Mouse (Mus musculus) embryonic facial prominence, embryonic 12.5 days (tissue): Measurements from ENCODE around the gene Adipor2. TPM values are rescaled to one million over a fixed set of nuclear protein-coding genes. Genes with fewer than 3 reads are reported as not detected.

Experiments
- ATAC-seq: fragments of 200-750 bp; cut with Nextera tagmentation; 2 replicates; pipeline ENCODE4 v1.8.0; 2017; ENCODE audit not compliant: insufficient number of reproducible peaks, insufficient read depth, low FRiP score, low TSS enrichment
- H3K27ac ChIP-seq: fragments of 300-500 bp; sonication (generic); 2 replicates; pipeline ENCODE4 v1.5.1; 2016; ENCODE audit warnings: mild to moderate bottlenecking
- H3K27me3 ChIP-seq: fragments of 300-500 bp; sonication (generic); 2 replicates; pipeline ENCODE4 v1.6.1; 2016; ENCODE audit warnings: mild to moderate bottlenecking, moderate library complexity
- H3K36me3 ChIP-seq: fragments of 300-500 bp; sonication (generic); 2 replicates; pipeline ENCODE4 v1.6.1; 2016; ENCODE audit warnings: mild to moderate bottlenecking
- H3K4me1 ChIP-seq: fragments of 300-500 bp; sonication (generic); 2 replicates; pipeline ENCODE4 v1.6.1; 2016
- H3K4me2 ChIP-seq: fragments of 300-500 bp; sonication (generic); replicated peaks from 2 replicates; pipeline ENCODE4 v1.6.1; 2016; ENCODE audit warnings: mild to moderate bottlenecking, moderate library complexity
- H3K4me3 ChIP-seq: fragments of 300-500 bp; sonication (generic); 2 replicates; pipeline ENCODE4 v1.5.1; 2016; ENCODE audit warnings: mild to moderate bottlenecking
- H3K9ac ChIP-seq: fragments of 300-500 bp; sonication (generic); 2 replicates; pipeline ENCODE4 v1.6.1; 2016; ENCODE audit warnings: mild to moderate bottlenecking, moderate library complexity
- H3K9me3 ChIP-seq: fragments of 300-500 bp; sonication (generic); 2 replicates; pipeline ENCODE4 v1.6.1; 2016; ENCODE audit warnings: mild to moderate bottlenecking, moderate library complexity
- WGBS: fragments of 180-500 bp; shearing (Covaris S2); methylation state at CpG from one replicate; pipeline ENCODE4 v1.1.7; 2016; 5-methylcytosine and 5-hydroxymethylcytosine counted together
- polyA plus RNA-seq: library from polyadenylated mRNA; unstranded; fragments of >200 nt; fragmentation: Nextera tagmentation; extraction: Ambion mirVana; gene quantifications from 2 replicates; pipeline ENCODE4 v1.2.1, GENCODE M21; 2016

Adipor2 gene
- polyA plus RNA-seq, 1 experiment from 2014 or later: 30.2 TPM

DNA sequence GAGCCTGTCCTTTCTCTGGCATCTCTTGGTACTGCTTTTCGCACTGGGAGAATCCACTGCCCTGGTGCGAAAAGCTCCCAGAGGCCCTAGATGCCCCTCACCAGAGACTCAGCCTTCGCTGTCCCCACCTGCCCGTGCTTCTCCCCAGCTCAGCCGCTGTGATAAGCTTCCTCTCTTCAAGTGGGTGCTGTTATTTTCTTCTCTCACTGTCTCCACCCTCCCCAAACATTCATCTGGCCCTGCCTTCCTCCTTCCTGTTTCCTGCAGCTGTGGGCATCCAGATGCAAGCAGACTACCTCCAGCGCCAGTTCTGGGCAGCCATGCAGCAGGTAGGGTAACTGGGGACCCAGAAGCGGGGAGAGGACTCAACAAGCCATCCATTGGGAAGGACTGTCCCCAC lies 81.4 kb downstream of the Adipor2 start:
- peaks cover 23% of the 10 kb centered on the region for H3K27me3 ChIP-seq
- no peak for ATAC-seq
- no peaks in the 10 kb centered on the region for H3K36me3 ChIP-seq
- H3K4me3 ChIP-seq: no peak overlapping the region
- 80% methylated on average over 7 of the region's 7 CpGs for WGBS
- H3K9me3 ChIP-seq: no peaks in the 10 kb centered on the region
- no peak overlapping the region for H3K9ac ChIP-seq
- H3K27ac ChIP-seq: no peak overlapping the region
- no peaks in the 10 kb centered on the region for H3K4me1 ChIP-seq
- H3K4me2 ChIP-seq: no peak overlapping the region

DNA sequence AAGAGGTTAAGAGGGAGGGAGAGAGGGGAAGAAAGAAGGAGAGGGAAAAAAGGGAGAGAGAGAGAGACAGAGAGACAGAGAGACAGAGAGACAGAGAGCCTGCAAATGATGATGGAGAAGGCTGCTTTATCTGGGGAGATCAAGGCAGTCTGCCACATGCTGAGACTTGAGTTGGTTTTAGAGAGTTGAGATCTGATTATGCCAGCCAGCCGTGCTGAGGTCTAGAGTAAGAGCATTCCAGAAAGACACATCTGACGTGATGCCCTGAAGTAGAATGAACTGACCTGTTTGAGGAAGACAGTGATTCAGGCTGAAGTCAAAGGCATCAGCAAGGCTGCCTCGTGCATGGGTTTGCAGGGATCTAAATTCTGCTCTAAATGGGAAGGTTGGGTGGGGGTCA lies 83.7 kb downstream of the Adipor2 start:
- Histone ChIP-seq H3K27me3 (peaks cover 46% of the 10 kb centered on the region), H3K4me1 (peaks cover 18% of the 10 kb centered on the region; the same call in 1 of the 2 replicates)

DNA sequence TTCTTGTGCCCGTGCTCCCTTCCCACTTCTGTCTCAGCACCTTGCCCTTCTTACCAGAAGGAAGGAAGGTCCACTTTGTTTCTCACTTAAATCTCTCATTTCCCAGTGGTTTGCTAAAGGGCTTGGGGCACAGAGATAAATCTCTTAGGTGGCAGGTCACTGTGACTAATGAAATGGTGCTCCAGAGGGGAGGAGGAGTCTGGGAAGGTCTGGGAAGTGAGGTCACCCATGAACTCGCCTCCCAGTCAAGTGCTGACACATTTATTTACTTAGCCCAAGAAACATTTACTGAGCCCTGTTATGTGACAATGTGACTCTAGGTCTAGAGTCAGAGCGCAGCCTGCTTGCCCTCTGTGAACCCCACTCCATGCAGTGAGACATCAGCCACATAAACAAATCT lies 84.3 kb downstream of the Adipor2 start:
- Histone ChIP-seq H3K27me3 (peaks cover 52% of the 10 kb centered on the region), H3K27ac (no peak overlapping the region), H3K36me3 (no peaks in the 10 kb centered on the region), H3K9me3 (no peaks in the 10 kb centered on the region), H3K4me1 (peaks cover 20% of the 10 kb centered on the region; the same call in 1 of the 2 replicates), H3K4me2 (no peak overlapping the region), H3K9ac (no peak overlapping the region), H3K4me3 (no peak overlapping the region)
- WGBS: 21% methylated on average over 3 of the region's 3 CpGs
- no peak for ATAC-seq

More for the DNA sequence above, 83.7 kb downstream of the Adipor2 start:
- Histone ChIP-seq H3K36me3 (no peaks in the 10 kb centered on the region), H3K9ac (no peak overlapping the region), H3K4me2 (no peak overlapping the region), H3K9me3 (no peaks in the 10 kb centered on the region), H3K27ac (no peak overlapping the region), H3K4me3 (no peak overlapping the region)
- WGBS: 37% methylated on average over 3 of the region's 3 CpGs
- no peak for ATAC-seq

DNA sequence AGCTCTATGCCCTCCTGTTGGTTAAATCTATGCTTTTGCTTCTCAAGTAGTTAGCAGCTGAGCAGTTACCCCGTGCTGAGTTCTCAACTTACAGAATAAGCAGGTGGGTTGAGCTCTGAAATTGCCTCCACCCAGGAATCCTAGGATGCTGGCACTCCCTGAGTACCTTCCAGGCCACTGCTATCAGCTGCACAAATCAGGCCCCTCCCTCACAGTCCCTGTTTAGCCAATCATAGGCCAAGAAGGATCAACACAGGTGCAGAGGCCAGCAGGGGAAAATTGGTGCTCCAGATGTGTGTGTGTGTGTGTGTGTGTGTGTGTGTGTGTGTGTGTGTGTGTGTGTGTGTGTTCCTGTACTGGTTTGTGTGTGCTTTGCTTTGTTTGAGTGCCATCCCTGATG lies 85.4 kb downstream of the Adipor2 start:
- Histone ChIP-seq H3K9me3 (no peaks in the 10 kb centered on the region), H3K27ac (no peak overlapping the region), H3K4me3 (no peak overlapping the region), H3K27me3 (peaks cover 63% of the 10 kb centered on the region), H3K9ac (no peak overlapping the region), H3K4me2 (no peak overlapping the region), H3K4me1 (peaks cover 20% of the 10 kb centered on the region; the same call in 1 of the 2 replicates), H3K36me3 (no peaks in the 10 kb centered on the region)
- ATAC-seq: no peak
- 6% methylated on average over 1 of the region's 1 CpGs for WGBS

DNA sequence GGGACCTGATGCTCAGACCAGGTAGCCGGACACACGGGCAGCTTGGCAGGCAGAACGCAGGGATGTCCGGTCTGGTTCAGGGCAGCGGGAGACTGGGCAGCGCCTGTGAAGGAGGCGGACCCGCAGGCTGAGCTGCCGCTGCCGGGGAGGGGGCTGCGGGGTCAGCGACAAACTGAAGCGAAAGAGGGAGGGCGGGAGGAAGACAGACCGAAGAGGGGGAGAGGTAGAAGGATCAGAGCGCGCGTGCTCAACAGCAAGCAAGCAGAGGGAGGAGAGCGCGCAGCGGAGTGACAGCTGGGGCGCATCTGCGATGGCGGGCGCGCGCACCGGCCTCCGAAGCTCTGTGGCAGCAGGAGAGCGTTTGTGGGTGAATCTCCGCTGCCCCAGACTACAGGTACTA lies 87.0 kb downstream of the Adipor2 start, which contains the start of gene Lrtm2:
Gene Lrtm2 (minus strand): TSS at position 261 of the 400 bp plus-strand sequence.
- no peak for ATAC-seq
- Histone ChIP-seq H3K27ac (no peak within 1 kb of the TSS), H3K36me3 (no peaks in the 10 kb centered on the region), H3K27me3 (peaks cover 74% of the 10 kb centered on the region), H3K9me3 (no peaks in the 10 kb centered on the region), H3K4me1 (peaks cover 20% of the 10 kb centered on the region; the same call in 1 of the 2 replicates), H3K4me2 (peak within 1 kb of the TSS; percentile 58), H3K4me3 (peak within 1 kb of the TSS; percentile 34), H3K9ac (no peak within 1 kb of the TSS)
- 1% methylated on average over 30 of the region's 31 CpGs for WGBS

DNA sequence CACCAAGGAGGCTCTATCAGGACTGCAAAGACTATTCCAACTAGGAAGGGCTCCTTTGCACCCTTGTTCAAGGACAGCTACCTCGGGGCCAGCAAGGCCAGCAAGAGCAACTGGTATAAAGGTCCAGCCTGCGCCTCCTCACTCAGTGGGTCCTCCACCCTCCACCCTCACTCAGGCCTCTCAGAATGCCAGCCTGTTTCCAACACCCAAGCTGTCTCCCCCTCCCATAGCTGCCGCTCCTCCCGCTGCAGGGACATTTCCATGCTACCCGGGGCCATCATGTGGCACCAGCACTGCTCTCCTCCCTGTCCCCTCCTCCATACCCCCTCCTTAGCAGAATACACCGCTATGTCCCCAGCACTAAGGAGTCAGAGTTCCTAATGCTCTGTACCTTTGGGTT lies 87.6 kb downstream of the Adipor2 start:
- H3K4me1 ChIP-seq: peaks cover 20% of the 10 kb centered on the region; the same call in 1 of the 2 replicates
- H3K4me3 ChIP-seq: peak overlapping the region; percentile 34
- no peaks in the 10 kb centered on the region for H3K36me3 ChIP-seq
- no peaks in the 10 kb centered on the region for H3K9me3 ChIP-seq
- no peak overlapping the region for H3K27ac ChIP-seq
- peaks cover 77% of the 10 kb centered on the region for H3K27me3 ChIP-seq
- H3K4me2 ChIP-seq: peak overlapping the region; percentile 58
- ATAC-seq: no peak
- WGBS: 10% methylated on average over 6 of the region's 6 CpGs
- H3K9ac ChIP-seq: no peak overlapping the region

DNA sequence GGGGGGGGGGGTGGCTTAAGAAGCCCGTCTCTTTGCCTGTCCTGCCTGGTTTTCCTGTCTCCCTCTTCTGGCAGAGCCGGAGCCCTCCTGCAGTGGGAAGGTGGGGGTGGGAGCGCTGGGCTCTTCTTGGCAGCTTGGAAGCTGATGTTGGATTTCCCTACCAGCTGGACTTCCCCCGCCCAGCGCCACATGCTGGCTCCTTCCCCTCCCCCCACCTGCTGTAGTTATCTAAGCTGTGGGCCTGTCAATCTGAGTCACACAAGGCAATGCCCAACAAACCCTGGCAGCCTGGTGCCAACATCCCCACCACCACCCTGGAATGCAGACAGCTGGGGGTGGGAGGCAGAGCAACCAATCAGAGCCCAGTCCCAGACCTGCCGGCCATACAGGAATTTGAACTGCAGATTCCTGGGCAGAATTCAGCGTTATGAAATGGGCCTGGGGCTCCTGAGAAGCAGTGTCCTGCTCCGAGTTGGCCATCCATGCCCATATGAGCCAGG lies 88.2 kb downstream of the Adipor2 start:
- WGBS: 1% methylated on average over 8 of the region's 8 CpGs
- no peaks in the 10 kb centered on the region for H3K9me3 ChIP-seq
- ATAC-seq: no peak; the same call in 1 of the 2 replicates
- no peak overlapping the region for H3K9ac ChIP-seq
- no peak overlapping the region for H3K4me2 ChIP-seq
- peaks cover 79% of the 10 kb centered on the region for H3K27me3 ChIP-seq
- peaks cover 20% of the 10 kb centered on the region; the same call in 1 of the 2 replicates for H3K4me1 ChIP-seq
- H3K27ac ChIP-seq: no peak overlapping the region
- H3K4me3 ChIP-seq: no peak overlapping the region
- no peaks in the 10 kb centered on the region for H3K36me3 ChIP-seq

DNA sequence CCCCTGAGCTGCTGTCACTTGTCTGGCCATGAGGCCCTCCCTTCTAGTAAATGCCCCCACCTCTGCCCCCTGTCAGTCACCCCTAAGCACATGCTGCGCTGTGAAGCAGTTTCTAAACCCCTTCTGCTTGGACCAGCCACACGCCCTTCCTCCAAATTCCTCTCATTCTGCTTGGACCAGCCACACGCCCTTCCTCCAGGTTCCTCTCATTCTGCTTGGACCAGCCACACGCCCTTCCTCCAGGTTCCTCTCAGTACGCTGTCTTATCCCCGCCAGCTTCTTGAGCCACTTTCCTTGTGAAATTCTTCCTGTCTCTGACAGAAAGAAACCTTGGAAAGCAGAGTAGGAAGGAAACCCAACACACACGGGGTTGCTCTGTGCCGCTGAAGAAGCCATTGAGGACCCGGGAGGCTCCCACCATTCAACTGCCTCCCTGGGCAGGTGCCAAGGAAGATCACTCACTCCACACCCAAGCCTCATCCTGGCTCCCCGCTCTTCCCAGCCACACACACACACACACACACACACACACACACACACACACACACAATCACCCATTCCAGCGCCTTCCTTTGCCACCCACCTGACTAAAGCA lies 88.9 kb downstream of the Adipor2 start:
- H3K9me3 ChIP-seq: no peaks in the 10 kb centered on the region
- no peak for ATAC-seq
- no peak overlapping the region for H3K27ac ChIP-seq
- H3K9ac ChIP-seq: no peak overlapping the region
- H3K27me3 ChIP-seq: peaks cover 85% of the 10 kb centered on the region
- WGBS: 5% methylated on average over 11 of the region's 11 CpGs
- H3K4me3 ChIP-seq: no peak overlapping the region
- no peaks in the 10 kb centered on the region for H3K36me3 ChIP-seq
- H3K4me2 ChIP-seq: no peak overlapping the region
- peaks cover 20% of the 10 kb centered on the region; the same call in 1 of the 2 replicates for H3K4me1 ChIP-seq

DNA sequence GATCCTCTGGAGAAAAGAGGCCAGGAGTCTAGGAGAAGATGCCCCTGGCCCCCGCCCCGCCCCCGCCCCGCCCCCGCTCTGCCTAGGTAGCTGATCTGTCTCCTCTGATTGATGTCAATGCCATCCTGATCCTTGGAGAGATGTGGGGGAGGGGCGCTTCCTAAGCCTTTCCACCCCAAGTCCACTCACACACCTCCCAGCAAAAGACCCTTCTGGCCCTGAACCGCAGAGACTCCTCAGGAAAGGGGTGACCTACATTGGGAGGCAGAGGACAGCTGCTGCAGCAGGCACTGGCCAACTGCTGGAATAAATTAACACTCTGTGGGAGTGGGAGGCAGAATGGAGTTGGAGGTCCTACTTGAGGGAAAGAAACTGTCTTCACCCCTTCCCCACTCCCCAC lies 91.0 kb downstream of the Adipor2 start:
- ATAC-seq: no peak
- Histone ChIP-seq H3K4me2 (no peak overlapping the region), H3K36me3 (no peaks in the 10 kb centered on the region), H3K27me3 (peaks cover 76% of the 10 kb centered on the region), H3K9ac (no peak overlapping the region), H3K4me3 (no peak overlapping the region), H3K27ac (no peak overlapping the region), H3K9me3 (no peaks in the 10 kb centered on the region), H3K4me1 (peaks cover 20% of the 10 kb centered on the region; the same call in 1 of the 2 replicates)
- 33% methylated on average over 7 of the region's 7 CpGs for WGBS

DNA sequence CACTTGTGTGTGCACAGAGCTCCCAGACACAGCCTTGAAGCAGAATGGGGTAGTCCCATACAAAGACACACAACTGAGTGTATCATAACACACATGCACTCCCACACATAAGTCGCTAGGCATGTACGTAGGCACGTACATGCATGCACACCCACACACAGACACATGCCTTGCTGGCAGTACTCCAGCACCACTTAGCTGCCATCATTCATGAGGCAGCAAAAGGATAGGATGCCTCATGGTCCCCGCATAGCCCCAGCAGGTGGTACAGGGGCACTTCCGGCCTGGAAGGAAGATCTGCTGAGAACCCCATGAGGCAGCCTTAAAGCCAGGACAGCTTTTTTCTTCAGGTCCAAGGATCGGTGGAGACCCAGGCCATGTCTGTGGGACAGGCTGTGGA lies 91.5 kb downstream of the Adipor2 start:
- Histone ChIP-seq H3K4me1 (peaks cover 19% of the 10 kb centered on the region; the same call in 1 of the 2 replicates), H3K36me3 (no peaks in the 10 kb centered on the region), H3K4me3 (no peak overlapping the region), H3K4me2 (no peak overlapping the region), H3K27ac (no peak overlapping the region), H3K9ac (no peak overlapping the region), H3K27me3 (peaks cover 70% of the 10 kb centered on the region), H3K9me3 (no peaks in the 10 kb centered on the region)
- ATAC-seq: no peak
- WGBS: 73% methylated on average over 6 of the region's 6 CpGs

DNA sequence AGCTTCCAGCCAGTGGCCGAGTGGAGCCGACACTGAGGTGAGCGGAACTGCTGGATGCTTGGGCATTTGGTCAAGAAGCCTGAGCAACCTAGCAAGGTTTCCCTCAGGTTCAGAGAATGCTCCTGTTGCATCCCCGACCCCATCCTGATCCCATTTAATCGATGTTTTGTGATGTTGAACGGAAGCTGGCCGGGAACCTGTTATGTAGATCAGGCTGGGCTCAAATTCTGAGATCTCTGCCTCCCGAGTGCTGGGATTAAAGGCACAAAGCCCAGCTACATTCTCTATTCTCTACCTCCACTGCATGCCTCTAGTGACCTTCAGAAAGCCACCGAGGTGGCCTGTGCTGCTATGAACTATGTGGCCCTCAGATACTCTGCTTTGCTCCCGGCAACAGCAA lies 92.7 kb downstream of the Adipor2 start:
- Histone ChIP-seq H3K4me3 (no peak overlapping the region), H3K4me2 (no peak overlapping the region), H3K4me1 (peaks cover 9% of the 10 kb centered on the region; the same call in 1 of the 2 replicates), H3K9me3 (no peaks in the 10 kb centered on the region), H3K9ac (no peak overlapping the region), H3K27ac (no peak overlapping the region), H3K36me3 (no peaks in the 10 kb centered on the region), H3K27me3 (peaks cover 58% of the 10 kb centered on the region)
- WGBS: 48% methylated on average over 10 of the region's 10 CpGs
- no peak for ATAC-seq

DNA sequence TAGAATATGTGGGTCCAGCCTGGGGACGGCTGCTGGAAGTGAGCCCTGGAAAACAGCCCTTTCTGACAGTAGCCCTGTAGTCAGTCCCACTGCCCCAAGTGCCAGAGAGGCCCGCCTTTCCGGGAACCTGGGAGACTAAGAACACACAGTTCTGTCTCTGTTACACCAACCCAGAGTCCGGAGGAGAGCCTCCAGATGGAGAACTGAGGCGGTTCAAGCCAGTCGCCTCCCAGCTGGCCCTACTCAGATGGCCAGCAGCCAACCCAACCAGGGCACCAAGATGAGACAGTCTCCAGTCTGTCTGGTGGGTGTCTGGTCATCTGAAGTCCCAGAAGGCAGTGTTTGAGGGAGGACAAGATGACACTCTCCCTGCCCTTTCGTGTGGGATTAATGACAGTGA lies 95.8 kb downstream of the Adipor2 start:
- Histone ChIP-seq H3K9me3 (no peaks in the 10 kb centered on the region), H3K27ac (no peak overlapping the region), H3K36me3 (no peaks in the 10 kb centered on the region), H3K9ac (no peak overlapping the region), H3K4me3 (no peak overlapping the region), H3K27me3 (peaks cover 31% of the 10 kb centered on the region), H3K4me1 (no peaks in the 10 kb centered on the region), H3K4me2 (no peak overlapping the region)
- 73% methylated on average over 7 of the region's 7 CpGs for WGBS
- no peak for ATAC-seq
